Mouse (Mus musculus): ENCODE data around the gene Klhl7.
"Not testable (repeated sequence)": the region's sequence is repeated elsewhere in the genome, so short reads cannot be mapped to it uniquely, and the experiment has no call there.

The Klhl7 gene

GRCm38 (mm10) chr5:24095881-24096280 is 4.5 kb upstream of the Klhl7 start:
- DNase-seq = no peak

- peak; percentile 64 for DNase-seq
Observed at GRCm38 (mm10) chr5:24100810-24101311, 456 bp downstream of the Klhl7 start.

GRCm38 (mm10) chr5:24101446-24102140 is 1.2 kb downstream of the Klhl7 start:
- no peak for DNase-seq

GRCm38 (mm10) chr5:24103235-24103634 is 2.8 kb downstream of the Klhl7 start:
- DNase-seq = not testable (repeated sequence)

GRCm38 (mm10) chr5:24103841-24104240 is 3.4 kb downstream of the Klhl7 start:
- no peak for DNase-seq

- no peak for DNase-seq
Observed at GRCm38 (mm10) chr5:24107071-24107739, 6.8 kb downstream of the Klhl7 start.

- DNase-seq = no peak
Observed at GRCm38 (mm10) chr5:24107740-24108098, 7.3 kb downstream of the Klhl7 start.

- DNase-seq = no peak
Observed at GRCm38 (mm10) chr5:24110068-24110467, 9.7 kb downstream of the Klhl7 start.

GRCm38 (mm10) chr5:24112116-24112903 is 11.9 kb downstream of the Klhl7 start:
- DNase-seq = no peak

- no peak for DNase-seq
Observed at GRCm38 (mm10) chr5:24122221-24122620, 21.8 kb downstream of the Klhl7 start.

- DNase-seq = no peak
Observed at GRCm38 (mm10) chr5:24124175-24124574, 23.8 kb downstream of the Klhl7 start.

GRCm38 (mm10) chr5:24124579-24125276 is 24.3 kb downstream of the Klhl7 start:
- DNase-seq = no peak

GRCm38 (mm10) chr5:24125910-24126636 is 25.7 kb downstream of the Klhl7 start:
- DNase-seq = no peak

- DNase-seq = no peak
Observed at GRCm38 (mm10) chr5:24126967-24127366, 26.6 kb downstream of the Klhl7 start.

GRCm38 (mm10) chr5:24146964-24147363 is 46.6 kb downstream of the Klhl7 start:
- DNase-seq = no peak

GRCm38 (mm10) chr5:24152199-24152598 is 51.8 kb downstream of the Klhl7 start:
- no peak for DNase-seq

- no peak for DNase-seq
Observed at GRCm38 (mm10) chr5:24156774-24157173, 56.4 kb downstream of the Klhl7 start.

- DNase-seq = peak; percentile 95
Observed at GRCm38 (mm10) chr5:24164789-24165445, 64.5 kb downstream of the Klhl7 start, which contains the start of gene Nupl2. Gene Nupl2, plus strand, starts transcription at chr5:24164963.

GRCm38 (mm10) chr5:24167263-24167662 is 66.9 kb downstream of the Klhl7 start:
- DNase-seq = no peak

- DNase-seq = no peak
Observed at GRCm38 (mm10) chr5:24169881-24170280, 69.5 kb downstream of the Klhl7 start.

GRCm38 (mm10) chr5:24172092-24172491 is 71.7 kb downstream of the Klhl7 start:
- no peak for DNase-seq

All from cerebellum, adult 8-10 months (tissue).